Mouse (Mus musculus) splenic B cell, adult 2 months (primary cell): ENCODE measurements around the gene Rtf2.

Source experiments
- DNase-seq: peaks from one replicate; pipeline ENCODE4 v3.0.0-alpha.2; 2011; ENCODE audit warnings: low read depth, low spot score
- H3K27me3 ChIP-seq: 2 replicates; pipeline ENCODE4 v1.6.1; 2012; ENCODE audit warnings: mild to moderate bottlenecking, low read length, moderate library complexity, mixed read lengths; ENCODE audit not compliant: control insufficient read depth, poor library complexity, insufficient read depth, severe bottlenecking
- H3K36me3 ChIP-seq: 2 replicates; pipeline ENCODE4 v1.6.1; 2012; ENCODE audit warnings: mild to moderate bottlenecking, low read length, moderate library complexity, mixed read lengths; ENCODE audit not compliant: control insufficient read depth, poor library complexity, insufficient read depth, severe bottlenecking

Gene Rtf2

GRCm38 (mm10) chr2:172483766-172484413, 43.5 kb downstream of the Rtf2 start:
- H3K36me3 ChIP-seq = no peaks in the 10 kb centered on the region
- no peak for DNase-seq
- no peaks in the 10 kb centered on the region for H3K27me3 ChIP-seq

GRCm38 (mm10) chr2:172484696-172485370, 44.5 kb downstream of the Rtf2 start:
- DNase-seq = no peak
- H3K36me3 ChIP-seq = no peaks in the 10 kb centered on the region
- no peaks in the 10 kb centered on the region for H3K27me3 ChIP-seq

DNA sequence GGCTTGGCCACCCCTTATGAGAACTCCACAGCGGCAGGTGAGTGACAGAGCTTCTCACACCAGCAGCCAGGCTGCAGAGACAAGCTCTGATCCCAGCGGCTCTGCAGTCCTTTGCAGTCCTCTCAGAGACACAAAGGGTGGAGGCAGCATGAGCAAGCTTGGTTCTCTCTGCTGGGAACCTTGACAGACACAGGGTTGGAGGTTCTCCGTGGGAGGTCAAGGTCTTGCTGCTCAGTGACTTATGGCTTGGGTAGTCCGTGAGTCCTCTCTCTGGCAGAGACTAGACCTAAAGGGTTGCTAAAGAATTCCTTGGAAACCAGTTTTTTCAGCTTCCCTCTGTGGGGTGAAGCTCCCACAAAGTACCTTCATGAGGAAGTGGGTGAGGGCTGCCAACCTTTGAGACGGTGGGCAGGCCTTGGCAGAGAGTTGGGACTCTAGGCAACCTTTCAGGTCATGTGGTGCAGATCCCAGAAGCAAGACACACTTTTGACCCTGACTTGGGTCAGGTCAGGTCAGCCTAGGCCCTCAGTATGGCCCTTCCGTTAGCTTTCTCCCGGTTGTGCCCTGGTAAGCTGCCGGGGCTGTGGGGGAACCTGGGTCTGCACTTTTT, 56.5 kb downstream of the Rtf2 start:
- Histone ChIP-seq H3K36me3 (no peaks in the 10 kb centered on the region), H3K27me3 (no peaks in the 10 kb centered on the region)
- DNase-seq = no peak

DNA sequence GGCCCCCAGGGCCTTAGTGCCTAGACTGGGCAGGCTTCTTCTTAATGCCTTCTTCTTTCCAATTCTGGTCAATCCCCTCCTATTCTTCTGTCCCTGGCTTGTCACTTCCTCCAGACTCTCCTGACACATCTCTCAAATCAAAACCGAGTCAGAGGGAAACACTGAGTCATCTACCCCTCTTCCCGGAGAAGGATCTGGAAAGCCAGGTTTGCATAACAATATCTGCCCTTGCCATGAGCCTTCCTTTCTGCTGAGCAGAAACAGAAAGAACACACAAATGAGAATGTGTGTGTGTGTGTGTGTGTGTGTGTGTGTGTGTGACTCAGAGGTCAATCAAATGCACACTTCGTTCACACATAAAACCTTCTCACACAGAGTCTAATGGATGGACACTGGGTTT, 58.5 kb downstream of the Rtf2 start:
- Histone ChIP-seq H3K27me3 (no peaks in the 10 kb centered on the region), H3K36me3 (no peaks in the 10 kb centered on the region)
- no peak for DNase-seq

DNA sequence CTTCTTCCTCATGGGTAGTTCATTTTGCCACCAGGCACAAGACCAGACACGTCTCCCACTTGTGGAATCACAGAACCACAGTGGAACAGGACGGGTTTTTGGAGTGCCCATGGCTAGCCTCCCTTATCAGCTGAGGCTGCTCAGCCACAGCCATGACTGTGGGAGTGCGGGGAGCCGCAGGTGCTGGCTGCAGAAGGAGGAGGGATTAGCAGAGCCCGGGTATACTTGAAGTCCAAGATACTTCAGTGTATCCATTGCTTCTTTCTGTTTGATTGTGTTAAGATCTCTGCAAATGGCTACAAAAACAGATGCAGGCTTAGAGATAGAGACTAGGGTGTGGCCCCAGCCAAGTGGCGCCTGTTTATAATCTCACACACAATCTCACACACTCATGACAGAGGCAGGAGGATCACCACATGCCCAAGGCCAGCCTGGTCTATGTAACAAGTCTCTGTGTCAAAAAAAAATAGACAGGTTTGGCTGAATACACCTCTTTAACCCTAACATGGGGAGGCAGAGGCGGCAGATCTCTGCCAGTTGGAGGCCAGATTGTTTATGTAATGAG, 60.5 kb downstream of the Rtf2 start:
- no peak for DNase-seq
- no peaks in the 10 kb centered on the region for H3K36me3 ChIP-seq
- no peaks in the 10 kb centered on the region for H3K27me3 ChIP-seq

DNA sequence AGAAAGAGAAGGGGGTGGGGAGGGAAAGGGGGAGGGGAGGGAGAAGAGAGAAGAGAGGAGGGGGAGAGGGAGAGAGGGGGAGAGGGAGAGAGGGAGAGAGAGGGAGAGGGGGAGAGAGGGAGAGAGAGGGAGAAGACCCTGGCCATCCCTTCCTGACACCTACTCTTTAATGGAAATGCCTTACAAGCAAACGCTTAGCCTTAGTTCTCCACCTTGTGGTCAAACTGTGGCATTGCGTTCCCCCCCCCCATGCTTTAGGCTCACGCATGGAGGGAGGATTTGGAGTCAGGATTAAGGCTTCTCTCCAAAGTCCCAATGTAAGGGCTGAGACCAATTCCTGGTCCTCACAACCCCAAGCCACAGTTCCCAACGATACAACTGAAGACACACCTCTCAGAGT, 61.0 kb downstream of the Rtf2 start:
- Histone ChIP-seq H3K36me3 (no peaks in the 10 kb centered on the region), H3K27me3 (no peaks in the 10 kb centered on the region)
- peak; percentile 64 for DNase-seq

GRCm38 (mm10) chr2:172502168-172502567, 61.8 kb downstream of the Rtf2 start:
- H3K36me3 ChIP-seq = no peaks in the 10 kb centered on the region
- DNase-seq = no peak
- H3K27me3 ChIP-seq = no peaks in the 10 kb centered on the region

DNA sequence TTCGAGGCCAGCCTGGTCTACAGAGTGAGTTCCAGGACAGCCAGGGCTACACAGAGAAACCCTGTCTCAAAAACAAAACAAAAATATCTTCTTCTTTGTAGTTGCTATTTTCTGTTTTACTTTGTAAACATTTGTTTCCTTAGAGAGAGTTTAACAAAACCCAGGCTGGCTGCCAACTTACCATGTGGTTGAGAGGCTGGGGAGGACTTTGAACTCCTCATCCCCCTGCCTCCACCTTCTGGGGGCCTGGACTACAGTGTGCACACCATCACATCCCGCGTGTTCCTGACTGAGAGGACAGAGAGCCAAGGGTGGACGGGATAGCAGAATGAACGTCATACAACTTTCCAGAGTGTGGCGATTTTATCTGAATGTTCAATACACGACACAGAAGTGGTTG, 65.8 kb downstream of the Rtf2 start:
- DNase-seq = no peak
- Histone ChIP-seq H3K36me3 (no peaks in the 10 kb centered on the region), H3K27me3 (no peaks in the 10 kb centered on the region)

DNA sequence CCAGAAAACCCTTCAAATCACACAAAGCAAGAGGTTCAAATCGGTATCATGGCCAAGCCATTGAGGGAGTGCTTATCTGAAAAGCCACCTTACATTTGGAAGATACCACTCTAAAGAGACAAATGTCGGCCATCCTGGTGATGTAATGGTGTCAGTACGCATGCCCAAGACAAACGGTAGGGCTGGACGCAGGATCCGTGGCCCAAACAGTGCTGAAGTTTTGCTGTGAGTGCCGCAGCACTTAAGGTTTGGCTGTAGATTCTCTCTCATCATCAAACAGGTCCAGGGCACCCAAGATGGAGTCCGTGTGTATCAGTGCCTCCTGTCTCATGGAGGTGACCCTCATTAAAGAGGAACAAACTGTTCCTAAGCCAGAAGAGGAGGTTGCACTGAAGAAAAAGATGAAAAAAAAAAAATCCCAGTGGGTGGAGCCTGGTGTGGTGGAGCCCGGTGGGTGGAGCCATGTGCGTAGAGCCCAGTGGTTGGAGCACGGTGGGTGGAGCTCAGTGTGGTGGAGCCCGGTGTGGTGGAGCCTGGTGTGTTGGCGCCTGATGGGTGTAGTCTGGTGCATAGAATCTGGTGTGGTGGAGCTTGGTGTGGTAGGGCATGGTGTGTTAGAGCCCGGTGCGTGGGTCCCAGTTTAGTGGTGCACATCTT, 69.8 kb downstream of the Rtf2 start:
- Histone ChIP-seq H3K36me3 (no peaks in the 10 kb centered on the region), H3K27me3 (no peaks in the 10 kb centered on the region)
- no peak for DNase-seq

GRCm38 (mm10) chr2:172510899-172511298, 70.5 kb downstream of the Rtf2 start:
- DNase-seq = no peak
- H3K27me3 ChIP-seq = no peaks in the 10 kb centered on the region
- H3K36me3 ChIP-seq = no peaks in the 10 kb centered on the region

DNA sequence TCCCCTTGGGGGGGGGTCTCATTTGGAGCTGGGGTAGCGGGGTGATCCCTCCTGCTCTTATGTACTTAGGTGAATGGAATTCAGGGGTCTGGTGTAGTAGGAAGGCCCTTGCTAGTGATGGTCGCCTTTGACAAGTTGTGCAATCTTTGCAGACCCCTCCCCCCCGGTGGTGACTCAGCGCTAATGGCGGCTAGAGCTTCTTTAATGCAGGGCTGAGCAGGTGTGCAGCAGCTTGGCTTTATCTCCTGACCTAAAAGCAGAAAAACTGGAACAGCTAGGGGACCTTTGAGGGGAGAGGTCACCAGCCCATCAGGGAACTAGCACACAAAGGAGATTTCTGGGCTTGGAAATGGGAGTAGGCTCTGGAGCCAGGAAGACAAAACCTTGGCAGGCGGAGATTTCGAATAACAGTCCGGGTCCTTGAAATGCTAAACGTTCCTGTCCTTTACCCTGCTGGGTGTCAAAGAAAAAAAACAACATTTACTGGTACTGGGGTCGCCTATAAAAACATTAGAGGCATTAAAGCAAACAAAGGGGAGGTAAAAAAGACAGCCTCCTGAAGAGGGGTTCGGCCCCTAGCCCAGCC, 76.1 kb downstream of the Rtf2 start:
- no peaks in the 10 kb centered on the region for H3K27me3 ChIP-seq
- no peaks in the 10 kb centered on the region for H3K36me3 ChIP-seq
- DNase-seq = no peak
